Mouse (Mus musculus): ENCODE results near the gene Zic2. TPM values are rescaled to one million over a fixed set of nuclear protein-coding genes. Genes with fewer than 3 reads are reported as not detected.
A peak's percentile ranks its signal among the peaks of the same experiment; 100 is the strongest.

Gene Zic2
- polyA plus RNA-seq, 2 experiments: 0.03 TPM; not detected in 1

GRCm38 (mm10) chr14:122434039-122434438 lies 41.2 kb upstream of the Zic2 start:
- no peak overlapping the region for H3K4me3 ChIP-seq (ENCODE audit: insufficient read depth in 1 of 2, low read depth in 2 of 2, low read length in 2 of 2)
- H3K4me2 ChIP-seq (ENCODE audit: low read depth): no peak overlapping the region
- no peak overlapping the region for H3K27ac ChIP-seq
- no peak for DNase-seq (ENCODE audit: low read depth in 3 of 3, low spot score in 3 of 3)
- no peaks in the 10 kb centered on the region for H3K4me1 ChIP-seq (replicated peaks; ENCODE audit: control insufficient read depth in 2 of 2, insufficient read depth in 2 of 2, low read length in 1 of 2)
- no peaks in the 10 kb centered on the region for H3K9me3 ChIP-seq (ENCODE audit: control insufficient read depth, low read length)
- no peak overlapping the region for H3K9ac ChIP-seq (replicated peaks)
- H3K36me3 ChIP-seq (replicated peaks; ENCODE audit: control insufficient read depth, insufficient read depth, low read depth): no peaks in the 10 kb centered on the region
- ATAC-seq (ENCODE audit: insufficient read depth): no peak
- no peaks in the 10 kb centered on the region for H3K27me3 ChIP-seq (ENCODE audit: control insufficient read depth, insufficient read depth, low read length)
- TF ChIP-seq CTCF (IDR thresholded peaks at IDR 0.05; ENCODE audit: low read depth): no peak
- no peak for TF ChIP-seq EP300 (IDR thresholded peaks at IDR 0.05; ENCODE audit: low read depth)
- 63% methylated on average over 10 of the region's 10 CpGs for WGBS (ENCODE audit: insufficient replicate concordance)

DNA sequence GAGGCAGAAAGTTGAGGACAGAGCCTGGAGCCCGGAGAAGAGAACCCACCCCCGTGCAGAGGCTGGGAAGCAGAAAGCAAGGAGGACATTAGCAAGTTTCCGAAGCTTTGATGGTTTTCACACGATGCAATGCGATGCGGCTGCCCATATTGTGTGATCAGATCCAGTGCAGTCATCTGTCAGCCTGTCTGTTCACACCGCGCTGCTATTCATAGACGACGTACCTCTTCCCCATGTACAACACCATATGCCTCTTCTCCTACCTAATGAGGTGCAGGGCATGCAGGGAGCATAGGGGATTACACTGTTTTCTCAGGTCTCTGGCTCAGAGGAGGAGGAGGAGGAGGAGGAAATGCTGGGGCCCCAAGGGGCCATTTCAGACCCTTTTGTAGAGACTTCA lies 38.4 kb upstream of the Zic2 start:
- H3K9ac ChIP-seq (replicated peaks): no peak overlapping the region
- no peak for ATAC-seq (ENCODE audit: insufficient read depth)
- H3K36me3 ChIP-seq (replicated peaks; ENCODE audit: control insufficient read depth, insufficient read depth, low read depth): no peaks in the 10 kb centered on the region
- no peak overlapping the region for H3K4me3 ChIP-seq (ENCODE audit: insufficient read depth in 1 of 2, low read depth in 2 of 2, low read length in 2 of 2)
- no peak overlapping the region for H3K4me2 ChIP-seq (ENCODE audit: low read depth)
- H3K27me3 ChIP-seq (ENCODE audit: control insufficient read depth, insufficient read depth, low read length): no peaks in the 10 kb centered on the region
- no peak for TF ChIP-seq EP300 (IDR thresholded peaks at IDR 0.05; ENCODE audit: low read depth)
- TF ChIP-seq CTCF (IDR thresholded peaks at IDR 0.05; ENCODE audit: low read depth): no peak
- H3K9me3 ChIP-seq (ENCODE audit: control insufficient read depth, low read length): no peaks in the 10 kb centered on the region
- 67% methylated on average over 10 of the region's 10 CpGs for WGBS (ENCODE audit: insufficient replicate concordance)
- no peak overlapping the region for H3K27ac ChIP-seq
- no peak for DNase-seq (ENCODE audit: low read depth in 3 of 3, low spot score in 3 of 3)
- H3K4me1 ChIP-seq (replicated peaks; ENCODE audit: control insufficient read depth in 2 of 2, insufficient read depth in 2 of 2, low read length in 1 of 2): no peaks in the 10 kb centered on the region

DNA sequence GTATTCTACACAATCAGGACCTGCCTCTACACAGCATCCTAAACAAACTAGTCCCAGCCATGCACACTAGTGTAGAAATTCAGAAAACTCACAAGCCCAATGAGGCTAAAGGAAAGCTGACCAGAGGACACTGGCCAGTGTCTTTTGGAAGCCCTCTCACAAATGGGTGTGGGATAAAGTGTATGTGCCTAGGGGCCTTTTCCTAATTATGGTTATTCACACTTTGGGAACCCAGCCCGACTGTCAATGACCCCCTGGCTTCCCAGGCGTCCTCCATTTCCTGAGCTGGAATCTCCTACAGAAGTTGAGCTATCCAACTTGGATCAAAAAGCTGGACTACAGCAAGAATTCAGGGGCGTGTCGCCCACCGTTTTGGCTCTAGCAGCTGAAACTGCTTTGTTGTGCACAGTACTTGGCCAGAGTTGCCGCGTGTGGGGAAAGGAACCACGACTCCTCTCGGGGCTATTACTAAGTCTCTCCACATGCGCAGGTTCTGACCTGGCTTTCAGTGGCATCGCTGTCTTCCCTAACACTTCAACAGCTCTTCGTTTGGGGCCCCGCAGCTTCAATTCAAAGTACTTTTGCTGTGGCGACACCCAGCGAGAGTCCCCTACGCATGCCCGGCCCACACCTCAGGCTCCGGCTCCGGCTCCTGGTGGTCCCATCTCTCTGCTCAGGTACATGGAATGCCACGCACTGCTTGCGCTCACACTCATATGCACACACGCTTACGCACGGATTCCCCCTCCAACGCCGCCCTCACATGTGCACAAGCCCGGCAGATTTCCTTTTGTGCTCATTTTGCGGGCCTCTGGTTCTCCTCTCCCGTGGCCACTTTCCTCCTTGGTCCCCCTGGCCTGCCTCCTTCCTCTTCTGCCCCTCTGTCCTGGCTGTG lies 25.4 kb upstream of the Zic2 start:
- 9% methylated on average over 29 of the region's 29 CpGs for WGBS (ENCODE audit: insufficient replicate concordance)
- Histone ChIP-seq H3K9ac (replicated peaks) (no peak overlapping the region), H3K4me1 (replicated peaks; ENCODE audit: control insufficient read depth in 2 of 2, insufficient read depth in 2 of 2, low read length in 1 of 2) (no peaks in the 10 kb centered on the region), H3K9me3 (ENCODE audit: control insufficient read depth, low read length) (no peaks in the 10 kb centered on the region), H3K36me3 (replicated peaks; ENCODE audit: control insufficient read depth, insufficient read depth, low read depth) (no peaks in the 10 kb centered on the region), H3K27me3 (ENCODE audit: control insufficient read depth, insufficient read depth, low read length) (peaks cover 58% of the 10 kb centered on the region), H3K27ac (no peak overlapping the region), H3K4me3 (ENCODE audit: insufficient read depth in 1 of 2, low read depth in 2 of 2, low read length in 2 of 2) (no peak overlapping the region), H3K4me2 (ENCODE audit: low read depth) (no peak overlapping the region)
- no peak for ATAC-seq (ENCODE audit: insufficient read depth)
- DNase-seq (ENCODE audit: low read depth in 3 of 3, low spot score in 3 of 3): no peak
- no peak for TF ChIP-seq CTCF (IDR thresholded peaks at IDR 0.05; ENCODE audit: low read depth)
- TF ChIP-seq EP300 (IDR thresholded peaks at IDR 0.05; ENCODE audit: low read depth): no peak

DNA sequence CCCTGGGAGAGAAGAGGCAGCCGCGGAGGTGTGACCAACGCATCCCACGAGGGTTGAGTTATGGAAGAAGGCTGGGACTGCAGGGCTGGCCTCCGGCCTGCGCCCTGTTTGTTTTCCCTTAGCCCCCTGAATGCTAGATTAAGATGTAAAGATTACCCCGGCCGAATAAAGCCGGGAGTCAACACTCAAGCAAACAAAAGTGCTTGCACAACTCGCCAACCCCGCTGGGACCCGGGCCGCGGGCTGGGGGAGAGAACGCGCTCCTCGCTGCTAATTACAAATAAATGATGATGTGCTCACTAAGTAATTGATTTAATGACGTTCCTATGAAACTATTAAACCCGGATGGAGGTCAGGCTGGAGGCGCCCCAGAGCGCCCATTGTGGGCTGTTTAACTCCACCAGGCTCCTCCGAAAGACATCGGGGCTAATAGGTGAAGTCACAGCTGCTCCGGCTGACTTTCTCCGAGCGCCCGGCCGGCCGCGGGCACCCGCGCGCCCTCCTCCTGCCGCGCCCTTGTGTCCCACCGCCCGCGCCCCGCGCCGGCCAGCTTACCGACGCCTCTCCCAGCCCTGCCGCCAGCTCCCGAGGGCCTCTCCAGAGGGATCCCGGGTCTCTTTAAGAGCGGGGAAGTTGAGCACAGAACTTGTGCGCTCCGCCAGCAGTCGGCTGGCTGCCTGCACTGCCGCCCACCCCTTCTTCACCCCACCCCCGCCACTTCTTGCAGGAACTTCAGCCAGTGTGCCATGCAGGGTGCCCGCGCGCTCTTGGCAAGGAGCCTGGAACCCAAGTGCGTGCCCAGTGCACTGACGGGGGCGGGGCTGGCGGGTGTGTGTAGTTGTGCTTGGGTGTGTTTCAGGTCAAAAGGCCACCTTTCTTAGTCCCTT lies 24.5 kb upstream of the Zic2 start, which contains the start of gene Gm5089:
TSS of gene Gm5089 (minus strand) at position 620 of the 887 bp plus-strand sequence.
- TF ChIP-seq CTCF (IDR thresholded peaks at IDR 0.05; ENCODE audit: low read depth) (no peak), EP300 (IDR thresholded peaks at IDR 0.05; ENCODE audit: low read depth) (no peak)
- WGBS (ENCODE audit: insufficient replicate concordance): 2% methylated on average over 58 of the region's 59 CpGs
- DNase-seq (ENCODE audit: low read depth in 3 of 3, low spot score in 3 of 3) (no peak), ATAC-seq (ENCODE audit: insufficient read depth) (no peak)
- no peaks in the 10 kb centered on the region for H3K9me3 ChIP-seq (ENCODE audit: control insufficient read depth, low read length)
- H3K4me2 ChIP-seq (ENCODE audit: low read depth): peak within 1 kb of the TSS; percentile 1; the same call in 1 of the 2 replicates
- H3K4me3 ChIP-seq (ENCODE audit: insufficient read depth in 1 of 2, low read depth in 2 of 2, low read length in 2 of 2): no peak within 1 kb of the TSS
- H3K4me1 ChIP-seq (replicated peaks; ENCODE audit: control insufficient read depth in 2 of 2, insufficient read depth in 2 of 2, low read length in 1 of 2): no peaks in the 10 kb centered on the region
- peaks cover 58% of the 10 kb centered on the region for H3K27me3 ChIP-seq (ENCODE audit: control insufficient read depth, insufficient read depth, low read length)
- no peak within 1 kb of the TSS for H3K27ac ChIP-seq
- no peaks in the 10 kb centered on the region for H3K36me3 ChIP-seq (replicated peaks; ENCODE audit: control insufficient read depth, insufficient read depth, low read depth)
- no peak within 1 kb of the TSS for H3K9ac ChIP-seq (replicated peaks)

Data from liver, embryonic 14.5 days (tissue).